Mouse (Mus musculus): ENCODE measurements around the gene Fyb. TPM values are rescaled to one million over a fixed set of nuclear protein-coding genes. Genes with fewer than 3 reads are reported as not detected.
A peak's percentile ranks its signal among the peaks of the same experiment; 100 is the strongest.

The Fyb gene
- polyA plus RNA-seq, 1 experiment, result 97.3 TPM

GRCm38 (mm10) chr15:6612835-6613234, 90.2 kb downstream of the Fyb start:
- Histone ChIP-seq H3K36me3 (ENCODE audit: control insufficient read depth, insufficient read depth, low read length) (no peaks in the 10 kb centered on the region), H3K4me1 (ENCODE audit: control insufficient read depth, insufficient read depth, insufficient read length, low read length) (no peaks in the 10 kb centered on the region), H3K27ac (ENCODE audit: insufficient read depth, low read depth, low read length) (no peak overlapping the region), H3K4me3 (ENCODE audit: low read depth, low read length) (no peak overlapping the region), H3K27me3 (ENCODE audit: control insufficient read depth, insufficient read depth, low read length) (no peaks in the 10 kb centered on the region)
- 69% methylated on average over 3 of the region's 3 CpGs for WGBS
- TF ChIP-seq POLR2A (IDR thresholded peaks at IDR 0.05; ENCODE audit: low read depth, low read length) (no peak), CTCF (IDR thresholded peaks at IDR 0.05; ENCODE audit: extremely low read depth, insufficient read length, insufficient replicate concordance, low read depth, low read length) (no peak)

GRCm38 (mm10) chr15:6616382-6617149, 93.9 kb downstream of the Fyb start:
- Histone ChIP-seq H3K36me3 (ENCODE audit: control insufficient read depth, insufficient read depth, low read length) (peaks cover 2% of the 10 kb centered on the region; the same call in 1 of the 2 replicates), H3K27ac (ENCODE audit: insufficient read depth, low read depth, low read length) (no peak overlapping the region), H3K27me3 (ENCODE audit: control insufficient read depth, insufficient read depth, low read length) (no peaks in the 10 kb centered on the region), H3K4me3 (ENCODE audit: low read depth, low read length) (no peak overlapping the region), H3K4me1 (ENCODE audit: control insufficient read depth, insufficient read depth, insufficient read length, low read length) (no peaks in the 10 kb centered on the region)
- WGBS, result 58% methylated on average over 5 of the region's 5 CpGs
- TF ChIP-seq POLR2A (IDR thresholded peaks at IDR 0.05; ENCODE audit: low read depth, low read length) (no peak), CTCF (IDR thresholded peaks at IDR 0.05; ENCODE audit: extremely low read depth, insufficient read length, insufficient replicate concordance, low read depth, low read length) (no peak)

- TF ChIP-seq POLR2A (IDR thresholded peaks at IDR 0.05; ENCODE audit: low read depth, low read length), result no peak
- TF ChIP-seq CTCF (IDR thresholded peaks at IDR 0.05; ENCODE audit: extremely low read depth, insufficient read length, insufficient replicate concordance, low read depth, low read length), result no peak
- H3K27ac ChIP-seq (ENCODE audit: insufficient read depth, low read depth, low read length), result no peak overlapping the region
These were observed 97.1 kb downstream of the Fyb start for GRCm38 (mm10) chr15:6619558-6620316.

GRCm38 (mm10) chr15:6622512-6622911, 99.9 kb downstream of the Fyb start:
- 18% methylated on average over 5 of the region's 5 CpGs for WGBS
- no peak overlapping the region for H3K27ac ChIP-seq (ENCODE audit: insufficient read depth, low read depth, low read length)
- peaks cover 7% of the 10 kb centered on the region; the same call in 1 of the 2 replicates for H3K4me1 ChIP-seq (ENCODE audit: control insufficient read depth, insufficient read depth, insufficient read length, low read length)
- peaks cover 2% of the 10 kb centered on the region; the same call in 1 of the 2 replicates for H3K36me3 ChIP-seq (ENCODE audit: control insufficient read depth, insufficient read depth, low read length)
- H3K27me3 ChIP-seq (ENCODE audit: control insufficient read depth, insufficient read depth, low read length), result no peaks in the 10 kb centered on the region
- no peak for TF ChIP-seq POLR2A (IDR thresholded peaks at IDR 0.05; ENCODE audit: low read depth, low read length)
- peak; percentile 77; the same call in 1 of the 2 replicates for TF ChIP-seq CTCF (IDR thresholded peaks at IDR 0.05; ENCODE audit: extremely low read depth, insufficient read length, insufficient replicate concordance, low read depth, low read length)
- H3K4me3 ChIP-seq (ENCODE audit: low read depth, low read length), result no peak overlapping the region

More at GRCm38 (mm10) chr15:6619558-6620316, 97.1 kb downstream of the Fyb start:
- no peak overlapping the region for H3K4me3 ChIP-seq (ENCODE audit: low read depth, low read length)
- no peaks in the 10 kb centered on the region for H3K27me3 ChIP-seq (ENCODE audit: control insufficient read depth, insufficient read depth, low read length)
- 91% methylated on average over 12 of the region's 12 CpGs for WGBS
- H3K4me1 ChIP-seq (ENCODE audit: control insufficient read depth, insufficient read depth, insufficient read length, low read length), result peaks cover 7% of the 10 kb centered on the region; the same call in 1 of the 2 replicates
- H3K36me3 ChIP-seq (ENCODE audit: control insufficient read depth, insufficient read depth, low read length), result peaks cover 2% of the 10 kb centered on the region; the same call in 1 of the 2 replicates

GRCm38 (mm10) chr15:6623529-6624228, 101.0 kb downstream of the Fyb start:
- Histone ChIP-seq H3K36me3 (ENCODE audit: control insufficient read depth, insufficient read depth, low read length) (peaks cover 2% of the 10 kb centered on the region; the same call in 1 of the 2 replicates), H3K27ac (ENCODE audit: insufficient read depth, low read depth, low read length) (peak overlapping the region; percentile 6), H3K27me3 (ENCODE audit: control insufficient read depth, insufficient read depth, low read length) (no peaks in the 10 kb centered on the region), H3K4me3 (ENCODE audit: low read depth, low read length) (no peak overlapping the region), H3K4me1 (ENCODE audit: control insufficient read depth, insufficient read depth, insufficient read length, low read length) (peaks cover 7% of the 10 kb centered on the region; the same call in 1 of the 2 replicates)
- WGBS, result 31% methylated on average over 8 of the region's 8 CpGs
- no peak for TF ChIP-seq CTCF (IDR thresholded peaks at IDR 0.05; ENCODE audit: extremely low read depth, insufficient read length, insufficient replicate concordance, low read depth, low read length)
- TF ChIP-seq POLR2A (IDR thresholded peaks at IDR 0.05; ENCODE audit: low read depth, low read length), result no peak

GRCm38 (mm10) chr15:6624365-6625182, 101.9 kb downstream of the Fyb start:
- Histone ChIP-seq H3K36me3 (ENCODE audit: control insufficient read depth, insufficient read depth, low read length) (peaks cover under 1% of the 10 kb centered on the region; the same call in 1 of the 2 replicates), H3K4me3 (ENCODE audit: low read depth, low read length) (no peak overlapping the region), H3K27ac (ENCODE audit: insufficient read depth, low read depth, low read length) (peak overlapping the region; percentile 6; the same call in 1 of the 2 replicates), H3K4me1 (ENCODE audit: control insufficient read depth, insufficient read depth, insufficient read length, low read length) (peaks cover 7% of the 10 kb centered on the region; the same call in 1 of the 2 replicates), H3K27me3 (ENCODE audit: control insufficient read depth, insufficient read depth, low read length) (no peaks in the 10 kb centered on the region)
- WGBS, result 67% methylated on average over 18 of the region's 18 CpGs
- no peak for TF ChIP-seq CTCF (IDR thresholded peaks at IDR 0.05; ENCODE audit: extremely low read depth, insufficient read length, insufficient replicate concordance, low read depth, low read length)
- no peak for TF ChIP-seq POLR2A (IDR thresholded peaks at IDR 0.05; ENCODE audit: low read depth, low read length)

All from small intestine, adult 2 months (tissue).